Mouse (Mus musculus): ENCODE data around the gene Tnfrsf13c.

Gene Tnfrsf13c

GRCm38 (mm10) chr15:82181131-82181530, 43.0 kb downstream of the Tnfrsf13c start:
- no peak for DNase-seq

DNA sequence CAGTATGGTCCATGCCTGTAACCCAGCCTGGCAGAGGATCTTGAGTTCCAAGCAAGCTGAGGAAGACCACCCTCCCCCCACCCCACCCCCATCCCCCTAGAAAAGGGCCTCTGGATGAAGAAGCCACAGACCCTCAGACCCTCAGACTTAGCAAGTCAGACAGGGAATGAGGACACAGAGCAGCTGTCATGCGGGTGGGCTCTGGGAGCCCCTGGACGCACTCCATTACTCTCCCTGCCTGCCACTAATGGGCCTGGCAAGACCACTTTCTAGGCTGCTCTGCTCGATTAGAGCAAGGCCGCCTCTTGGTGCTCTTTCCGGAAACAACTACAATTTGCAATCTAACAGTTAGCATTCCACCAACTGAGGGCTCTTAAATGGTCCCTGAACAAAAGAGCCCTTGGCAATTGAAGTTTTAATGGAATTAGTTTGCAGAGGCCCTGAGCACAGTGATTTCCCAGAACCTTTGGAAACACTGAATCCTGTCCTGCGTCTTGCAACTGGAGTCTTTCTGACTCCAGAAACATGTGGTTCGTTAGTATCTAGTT, 46.4 kb downstream of the Tnfrsf13c start:
- DNase-seq: no peak

GRCm38 (mm10) chr15:82175091-82175490, 49.1 kb downstream of the Tnfrsf13c start:
- no peak for DNase-seq

GRCm38 (mm10) chr15:82172648-82173047, 51.5 kb downstream of the Tnfrsf13c start:
- no peak for DNase-seq
